Mouse (Mus musculus): ENCODE results near the gene Scnn1a. TPM values are rescaled to one million over a fixed set of nuclear protein-coding genes. Genes with fewer than 3 reads are reported as not detected.
A peak's percentile ranks its signal among the peaks of the same experiment; 100 is the strongest.

The Scnn1a gene
- polyA plus RNA-seq, 1 experiment = 11.9 TPM

DNA sequence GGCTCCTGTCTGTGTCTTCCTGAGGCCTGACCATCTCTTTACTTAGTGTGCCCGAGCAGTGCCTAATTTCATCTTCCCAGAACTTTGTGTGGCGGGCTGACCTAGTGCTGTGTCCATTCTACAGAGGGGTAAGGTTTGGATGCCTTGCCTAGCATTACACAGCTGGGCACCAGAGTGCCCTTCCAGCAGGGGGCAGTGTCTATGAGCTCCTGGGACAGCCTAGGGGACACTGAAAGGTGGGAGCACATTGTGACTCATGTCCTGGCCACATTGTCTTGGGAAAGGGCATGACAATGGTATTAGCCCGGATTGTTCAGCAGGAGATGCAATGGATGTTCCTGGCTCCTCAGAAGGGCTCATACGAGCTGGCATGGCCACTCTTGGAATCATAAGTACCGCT, 7.8 kb downstream of the Scnn1a start:
- no peak for TF ChIP-seq POLR2A (IDR thresholded peaks at IDR 0.05; ENCODE audit: low read depth, low read length)
- peak; percentile 73; the same call in 1 of the 2 replicates for TF ChIP-seq CTCF (IDR thresholded peaks at IDR 0.05; ENCODE audit: extremely low read depth, insufficient read length, insufficient replicate concordance, low read depth, low read length)
- WGBS = 86% methylated on average over 5 of the region's 5 CpGs
- peaks cover 6% of the 10 kb centered on the region for H3K4me1 ChIP-seq (ENCODE audit: control insufficient read depth, insufficient read depth, insufficient read length, low read length)
- no peaks in the 10 kb centered on the region for H3K27me3 ChIP-seq (ENCODE audit: control insufficient read depth, insufficient read depth, low read length)
- no peak overlapping the region for H3K4me3 ChIP-seq (ENCODE audit: low read depth, low read length)
- H3K27ac ChIP-seq (ENCODE audit: insufficient read depth, low read depth, low read length) = no peak overlapping the region
- no peaks in the 10 kb centered on the region for H3K36me3 ChIP-seq (ENCODE audit: control insufficient read depth, insufficient read depth, low read length)

- no peaks in the 10 kb centered on the region for H3K27me3 ChIP-seq (ENCODE audit: control insufficient read depth, insufficient read depth, low read length)
- peak overlapping the region; percentile 31; the same call in 1 of the 2 replicates for H3K27ac ChIP-seq (ENCODE audit: insufficient read depth, low read depth, low read length)
- H3K36me3 ChIP-seq (ENCODE audit: control insufficient read depth, insufficient read depth, low read length) = no peaks in the 10 kb centered on the region
- peak overlapping the region; percentile 73 for H3K4me3 ChIP-seq (ENCODE audit: low read depth, low read length)
- H3K4me1 ChIP-seq (ENCODE audit: control insufficient read depth, insufficient read depth, insufficient read length, low read length) = peaks cover 6% of the 10 kb centered on the region
- 2% methylated on average over 39 of the region's 39 CpGs for WGBS
- TF ChIP-seq CTCF (IDR thresholded peaks at IDR 0.05; ENCODE audit: extremely low read depth, insufficient read length, insufficient replicate concordance, low read depth, low read length) = no peak
- TF ChIP-seq POLR2A (IDR thresholded peaks at IDR 0.05; ENCODE audit: low read depth, low read length) = peak; percentile 92
Measured at GRCm38 (mm10) chr6:125330626-125331326, 10.3 kb downstream of the Scnn1a start.

GRCm38 (mm10) chr6:125333112-125333899, 12.8 kb downstream of the Scnn1a start:
- WGBS = 59% methylated on average over 14 of the region's 14 CpGs
- TF ChIP-seq POLR2A (IDR thresholded peaks at IDR 0.05; ENCODE audit: low read depth, low read length) (no peak), CTCF (IDR thresholded peaks at IDR 0.05; ENCODE audit: extremely low read depth, insufficient read length, insufficient replicate concordance, low read depth, low read length) (no peak)
- Histone ChIP-seq H3K27ac (ENCODE audit: insufficient read depth, low read depth, low read length) (peak overlapping the region; percentile 42; the same call in 1 of the 2 replicates), H3K36me3 (ENCODE audit: control insufficient read depth, insufficient read depth, low read length) (no peaks in the 10 kb centered on the region), H3K27me3 (ENCODE audit: control insufficient read depth, insufficient read depth, low read length) (no peaks in the 10 kb centered on the region), H3K4me1 (ENCODE audit: control insufficient read depth, insufficient read depth, insufficient read length, low read length) (peaks cover 6% of the 10 kb centered on the region), H3K4me3 (ENCODE audit: low read depth, low read length) (no peak overlapping the region)

- Histone ChIP-seq H3K4me1 (ENCODE audit: control insufficient read depth, insufficient read depth, insufficient read length, low read length) (peaks cover 12% of the 10 kb centered on the region), H3K27ac (ENCODE audit: insufficient read depth, low read depth, low read length) (no peak overlapping the region), H3K36me3 (ENCODE audit: control insufficient read depth, insufficient read depth, low read length) (no peaks in the 10 kb centered on the region), H3K27me3 (ENCODE audit: control insufficient read depth, insufficient read depth, low read length) (no peaks in the 10 kb centered on the region), H3K4me3 (ENCODE audit: low read depth, low read length) (no peak overlapping the region)
- no peak for TF ChIP-seq CTCF (IDR thresholded peaks at IDR 0.05; ENCODE audit: extremely low read depth, insufficient read length, insufficient replicate concordance, low read depth, low read length)
- no peak for TF ChIP-seq POLR2A (IDR thresholded peaks at IDR 0.05; ENCODE audit: low read depth, low read length)
- WGBS = 87% methylated on average over 2 of the region's 2 CpGs
Measured at GRCm38 (mm10) chr6:125334356-125334755, 13.9 kb downstream of the Scnn1a start.

DNA sequence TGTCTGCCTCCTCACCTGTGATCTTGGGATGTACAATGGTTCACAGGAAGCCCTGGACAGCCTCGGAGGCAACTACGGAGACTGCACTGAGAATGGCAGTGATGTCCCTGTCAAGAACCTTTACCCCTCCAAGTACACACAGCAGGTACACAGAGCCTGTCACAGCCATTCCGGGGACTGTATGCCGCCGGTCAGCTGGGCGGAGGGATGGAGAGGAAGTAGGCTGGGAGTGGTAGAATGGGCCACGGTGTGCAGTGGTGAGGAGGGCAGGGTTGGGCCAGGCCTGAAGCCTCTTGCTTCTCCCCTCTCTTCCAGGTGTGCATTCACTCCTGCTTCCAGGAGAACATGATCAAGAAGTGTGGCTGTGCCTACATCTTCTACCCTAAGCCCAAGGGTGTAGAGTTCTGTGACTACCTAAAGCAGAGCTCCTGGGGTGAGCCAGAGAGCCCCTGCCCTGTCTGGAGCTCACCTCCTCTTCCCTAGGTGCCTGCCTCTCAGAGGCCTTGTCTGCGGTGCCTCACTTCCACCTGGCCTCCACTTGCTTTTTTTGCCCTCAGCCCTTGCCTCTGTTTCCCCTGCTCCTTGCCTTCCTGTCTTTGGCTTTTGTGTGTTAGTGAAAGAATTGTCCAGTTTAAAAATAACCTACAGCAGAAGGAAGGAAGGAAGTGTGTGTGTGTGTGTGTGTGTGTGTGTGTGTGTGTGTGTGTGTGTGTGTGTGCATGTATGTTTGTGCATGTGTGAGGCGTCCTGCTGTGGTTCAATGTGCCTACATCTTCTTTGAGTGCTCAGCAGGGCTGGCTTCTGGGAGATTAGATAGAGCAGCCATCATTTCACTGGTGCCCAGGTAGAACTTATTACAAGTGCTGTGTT, 18.6 kb downstream of the Scnn1a start:
- WGBS = 65% methylated on average over 9 of the region's 9 CpGs
- Histone ChIP-seq H3K4me1 (ENCODE audit: control insufficient read depth, insufficient read depth, insufficient read length, low read length) (peaks cover 30% of the 10 kb centered on the region), H3K4me3 (ENCODE audit: low read depth, low read length) (no peak overlapping the region), H3K36me3 (ENCODE audit: control insufficient read depth, insufficient read depth, low read length) (no peaks in the 10 kb centered on the region), H3K27ac (ENCODE audit: insufficient read depth, low read depth, low read length) (no peak overlapping the region), H3K27me3 (ENCODE audit: control insufficient read depth, insufficient read depth, low read length) (no peaks in the 10 kb centered on the region)
- TF ChIP-seq CTCF (IDR thresholded peaks at IDR 0.05; ENCODE audit: extremely low read depth, insufficient read length, insufficient replicate concordance, low read depth, low read length) (no peak), POLR2A (IDR thresholded peaks at IDR 0.05; ENCODE audit: low read depth, low read length) (no peak)

DNA sequence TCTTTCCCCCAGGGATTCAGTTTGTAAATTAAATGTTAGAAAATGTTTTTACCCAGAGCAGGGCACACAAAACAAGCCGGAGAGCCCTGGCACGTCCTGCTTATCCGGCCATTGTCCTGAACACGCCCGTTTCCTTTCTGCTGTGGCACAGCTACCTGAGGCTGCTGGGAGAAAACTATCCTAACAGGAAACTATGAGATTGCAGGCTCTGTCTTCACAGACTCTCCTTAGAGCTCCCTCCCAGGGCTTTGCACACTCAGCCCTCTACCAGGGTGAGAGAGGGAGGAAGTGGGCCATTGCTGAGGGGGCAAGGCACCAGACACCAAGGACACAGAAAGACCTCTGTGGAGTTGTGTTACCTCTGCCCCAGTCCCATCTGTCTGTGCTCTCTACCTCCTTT, 19.8 kb downstream of the Scnn1a start:
- Histone ChIP-seq H3K4me3 (ENCODE audit: low read depth, low read length) (no peak overlapping the region), H3K36me3 (ENCODE audit: control insufficient read depth, insufficient read depth, low read length) (no peaks in the 10 kb centered on the region), H3K4me1 (ENCODE audit: control insufficient read depth, insufficient read depth, insufficient read length, low read length) (peaks cover 40% of the 10 kb centered on the region), H3K27ac (ENCODE audit: insufficient read depth, low read depth, low read length) (no peak overlapping the region), H3K27me3 (ENCODE audit: control insufficient read depth, insufficient read depth, low read length) (no peaks in the 10 kb centered on the region)
- no peak for TF ChIP-seq CTCF (IDR thresholded peaks at IDR 0.05; ENCODE audit: extremely low read depth, insufficient read length, insufficient replicate concordance, low read depth, low read length)
- no peak for TF ChIP-seq POLR2A (IDR thresholded peaks at IDR 0.05; ENCODE audit: low read depth, low read length)
- 50% methylated on average over 5 of the region's 5 CpGs for WGBS

Measured in small intestine, adult 2 months (tissue).